In the genomic region with DNA sequence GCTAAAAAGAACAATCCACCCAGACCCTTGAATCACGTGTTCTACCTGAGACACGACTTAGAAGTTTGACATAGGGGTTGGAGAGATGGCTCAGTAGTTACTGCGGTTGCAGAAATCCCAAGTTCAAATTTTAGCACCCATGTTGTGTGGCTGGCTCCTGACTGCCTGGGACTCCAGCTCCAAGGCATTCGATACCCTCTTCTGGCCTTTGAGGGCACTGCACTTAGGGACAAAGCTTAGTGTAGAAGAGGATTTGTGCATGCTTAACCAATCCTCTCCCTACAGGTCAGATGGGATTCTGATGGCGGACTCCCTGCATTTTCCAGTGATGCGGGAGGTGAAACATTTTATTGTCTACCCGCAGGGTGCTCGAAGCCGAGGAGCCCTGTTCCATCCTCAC, we compare ENCODE assay signal across 8 mouse cellular contexts. TPM values are rescaled to one million over a fixed set of nuclear protein-coding genes. Genes with fewer than 3 reads are reported as not detected.
DNase-seq lines count a peak whose midpoint lies in the region; ATAC-seq and TF ChIP-seq lines count a peak whose summit lies in the region.

No protein-coding gene starts in this region.

- WGBS in hindbrain, postnatal 0 days, result 84% methylated on average over 9 of the region's 9 CpGs
- 85% methylated on average over 9 of the region's 9 CpGs for WGBS in hindbrain, embryonic 16.5 days
- 74% methylated on average over 9 of the region's 9 CpGs for WGBS in bone marrow, adult 2 months

- H3K4me3 ChIP-seq in hindbrain, postnatal 0 days (ENCODE audit: low read length), result no peak overlapping the region
- H3K4me3 ChIP-seq in hindbrain, embryonic 16.5 days (ENCODE audit: low read length), result no peak overlapping the region
- no peak overlapping the region for H3K4me3 ChIP-seq in bone marrow, adult 2 months (replicated peaks; ENCODE audit: control insufficient read depth, low read depth, low read length)

- peaks cover 11% of the 10 kb centered on the region for H3K4me1 ChIP-seq in hindbrain, postnatal 0 days (ENCODE audit: insufficient read depth, low read length)
- peaks cover 13% of the 10 kb centered on the region for H3K4me1 ChIP-seq in hindbrain, embryonic 16.5 days (ENCODE audit: control insufficient read depth, insufficient read depth, low read depth, low read length)
- no peaks in the 10 kb centered on the region for H3K4me1 ChIP-seq in bone marrow, adult 2 months (ENCODE audit: control insufficient read depth, insufficient read depth, low read length)

- no peak overlapping the region for H3K27ac ChIP-seq in hindbrain, postnatal 0 days
- no peak overlapping the region for H3K27ac ChIP-seq in hindbrain, embryonic 16.5 days (ENCODE audit: low read depth, low read length)
- H3K27ac ChIP-seq in bone marrow, adult 2 months (ENCODE audit: control insufficient read depth, insufficient read depth, low read depth, low read length, poor library complexity), result no peak overlapping the region

- peak; percentile 65 for DNase-seq in hindbrain, postnatal 0 days (ENCODE audit: low spot score)
- DNase-seq in frontal cortex, adult 2 months (ENCODE audit: extremely low spot score in 1 of 2, low spot score in 1 of 2), result peak; percentile 62 to 78
- DNase-seq in kidney, postnatal 14 days, result peak; percentile 59
- DNase-seq in lung, postnatal 36 days, result peak; percentile 82
- DNase-seq in testis, postnatal 10 days (ENCODE audit: low spot score), result peak; percentile 75

- TF ChIP-seq CTCF in hindbrain, postnatal 0 days (IDR thresholded peaks at IDR 0.05; ENCODE audit: low read depth), result peak; percentile 78
- peak; percentile 60 for TF ChIP-seq CTCF in bone marrow, adult 2 months (IDR thresholded peaks at IDR 0.05; ENCODE audit: control insufficient read depth, insufficient read depth, low read length)

- ATAC-seq in hindbrain, postnatal 0 days, result peak; percentile 43; the same call in 1 of the 2 replicates
- no peak for ATAC-seq in hindbrain, embryonic 16.5 days
- peak; percentile 83 for ATAC-seq in CD4-positive, CD25-positive, alpha-beta regulatory T cell, adult 4 months

- H3K9me3 ChIP-seq in hindbrain, postnatal 0 days (ENCODE audit: low read length), result no peaks in the 10 kb centered on the region
- H3K9me3 ChIP-seq in hindbrain, embryonic 16.5 days (ENCODE audit: control insufficient read depth, low read length), result no peaks in the 10 kb centered on the region

- H3K36me3 ChIP-seq in hindbrain, postnatal 0 days (ENCODE audit: insufficient read depth, low read length), result no peaks in the 10 kb centered on the region
- no peaks in the 10 kb centered on the region for H3K36me3 ChIP-seq in hindbrain, embryonic 16.5 days (ENCODE audit: control insufficient read depth, insufficient read depth, low read length)

- H3K9ac ChIP-seq in hindbrain, postnatal 0 days (replicated peaks; ENCODE audit: low read length), result no peak overlapping the region
- no peak overlapping the region for H3K9ac ChIP-seq in hindbrain, embryonic 16.5 days (ENCODE audit: low read depth, low read length)

- TF ChIP-seq POLR2A in bone marrow, adult 2 months (IDR thresholded peaks at IDR 0.05; ENCODE audit: borderline replicate concordance, control insufficient read depth, low read depth, low read length), result no peak

- H3K27me3 ChIP-seq in hindbrain, postnatal 0 days (ENCODE audit: insufficient read depth, low read length), result no peaks in the 10 kb centered on the region
- H3K27me3 ChIP-seq in hindbrain, embryonic 16.5 days (replicated peaks; ENCODE audit: control insufficient read depth, insufficient read depth, low read length), result no peaks in the 10 kb centered on the region

- no peak overlapping the region for H3K4me2 ChIP-seq in hindbrain, postnatal 0 days (ENCODE audit: low read depth, low read length)
- no peak overlapping the region for H3K4me2 ChIP-seq in hindbrain, embryonic 16.5 days (ENCODE audit: low read length)

RNA-seq across cellular contexts. Expression of a gene that starts 15.6 kb away (rescaled TPM):
- 265 and 272 TPM in 2 replicates for total RNA-seq in hindbrain, postnatal 0 days (2014; rRNA removed)
- polyA plus RNA-seq in hindbrain, postnatal 0 days (2015; fragmentation: Nextera tagmentation; extraction: Ambion mirVana), result 116 and 133 TPM in 2 replicates
- 144 and 156 TPM in 2 replicates for polyA plus RNA-seq in hindbrain, embryonic 16.5 days (2015; fragmentation: Nextera tagmentation; extraction: Ambion mirVana)
- polyA plus RNA-seq in CD4-positive, CD25-positive, alpha-beta regulatory T cell, adult 4 months (2017; shearing (Covaris generic)), result 1 to 10 TPM in 1 of 2 experiments, under 1 TPM in 1; 0.98 to 1.6 TPM
- 1.8 TPM in 1 of 2 replicates, not detected in the other for polyA plus RNA-seq in bone marrow, adult 2 months (2011; ENCODE audit: insufficient read depth, insufficient read length, low replicate concordance, missing spikeins)
- polyA plus RNA-seq in frontal cortex, adult 2 months (2012; rRNA removed), result 19.7 and 23.9 TPM in 2 replicates
